Comparison of ENCODE assay signal across 15 mouse cellular contexts in the genomic region with DNA sequence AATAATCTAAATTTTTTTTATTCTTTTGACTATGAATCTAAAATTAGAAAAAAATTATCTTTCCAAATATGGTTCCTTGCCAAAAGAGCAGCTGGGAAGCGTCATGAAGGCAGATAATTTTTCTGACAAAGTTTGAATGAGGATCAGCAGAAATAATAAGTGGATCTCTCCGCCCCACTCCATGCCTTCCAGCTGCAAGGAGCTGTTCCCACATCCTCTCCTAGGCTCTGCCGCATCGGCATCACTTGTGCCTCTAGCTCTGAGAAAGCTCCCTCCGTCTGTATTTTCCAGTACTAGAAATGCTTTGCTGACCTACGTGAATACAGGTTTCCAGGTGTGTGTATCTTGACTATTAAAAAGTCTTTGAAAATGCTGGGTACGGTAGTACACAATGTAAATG.
DNase-seq lines count a peak whose midpoint lies in the region; ATAC-seq and TF ChIP-seq lines count a peak whose summit lies in the region.
"Had no signal": no experiment of that assay in that cellular context is flagged by ENCODE, and none has a peak within 500 bp of the region (broad histone marks: within the 10 kb centered on the region; RNA-seq: fewer than 3 reads in every experiment).

No protein-coding gene starts in this region.

- no peaks in the 10 kb centered on the region for H3K4me1 ChIP-seq in lung, postnatal 0 days (ENCODE audit: insufficient read depth, low read depth, low read length)
- H3K4me1 ChIP-seq in embryonic facial prominence, embryonic 10.5 days: no peaks in the 10 kb centered on the region
- H3K4me1 ChIP-seq: limb, embryonic 13.5 days had no signal

- TF ChIP-seq CTCF in brain, embryonic 14.5 days (IDR thresholded peaks at IDR 0.05; ENCODE audit: borderline replicate concordance, extremely low read depth, insufficient read depth, insufficient read length): no peak
- TF ChIP-seq CTCF in lung, postnatal 0 days (IDR thresholded peaks at IDR 0.05): no peak

- H3K4me3 ChIP-seq in lung, postnatal 0 days (ENCODE audit: low read depth, low read length): no peak overlapping the region
- no peak overlapping the region for H3K4me3 ChIP-seq in embryonic facial prominence, embryonic 10.5 days
- H3K4me3 ChIP-seq: limb, embryonic 13.5 days; myocyte had no signal

- no peaks in the 10 kb centered on the region for H3K27me3 ChIP-seq in lung, postnatal 0 days (replicated peaks; ENCODE audit: insufficient read depth, low read length)
- no peaks in the 10 kb centered on the region for H3K27me3 ChIP-seq in embryonic facial prominence, embryonic 10.5 days (replicated peaks; ENCODE audit: low read depth, poor library complexity, severe bottlenecking)
- H3K27me3 ChIP-seq: limb, embryonic 13.5 days had no signal

- H3K9ac ChIP-seq in lung, postnatal 0 days (replicated peaks; ENCODE audit: low read depth): no peak overlapping the region
- H3K9ac ChIP-seq: limb, embryonic 13.5 days had no signal

- no peaks in the 10 kb centered on the region for H3K9me3 ChIP-seq in lung, postnatal 0 days (ENCODE audit: low read length)
- no peaks in the 10 kb centered on the region for H3K9me3 ChIP-seq in embryonic facial prominence, embryonic 10.5 days
- H3K9me3 ChIP-seq: limb, embryonic 13.5 days had no signal

- 48% methylated on average over 7 of the region's 7 CpGs for whole genome bisulfite sequencing in lung, postnatal 0 days
- 77% methylated on average over 7 of the region's 7 CpGs for WGBS in embryonic facial prominence, embryonic 10.5 days

- ATAC-seq in frontal cortex, adult (ENCODE audit: low TSS enrichment): peak; percentile 78
- peak; percentile 65 for ATAC-seq in lung, postnatal 0 days
- ATAC-seq: inflammation-experienced regulatory T-cells, adult 6 months had no signal

- no peak for TF ChIP-seq EP300 in lung, postnatal 0 days (IDR thresholded peaks at IDR 0.05)

- H3K4me2 ChIP-seq in lung, postnatal 0 days (replicated peaks; ENCODE audit: low read depth, low read length): no peak overlapping the region
- H3K4me2 ChIP-seq: limb, embryonic 13.5 days had no signal

- no peak for TF ChIP-seq POLR2A in brain, embryonic 14.5 days (IDR thresholded peaks at IDR 0.05; ENCODE audit: borderline replicate concordance, extremely low read depth, insufficient read depth, insufficient read length, poor library complexity, severe bottlenecking)

- no peak overlapping the region for H3K27ac ChIP-seq in lung, postnatal 0 days (ENCODE audit: low read length)
- no peak overlapping the region for H3K27ac ChIP-seq in embryonic facial prominence, embryonic 10.5 days (replicated peaks)
- H3K27ac ChIP-seq: limb, embryonic 13.5 days had no signal

- H3K36me3 ChIP-seq in lung, postnatal 0 days (ENCODE audit: insufficient read depth, low read length): no peaks in the 10 kb centered on the region
- H3K36me3 ChIP-seq in embryonic facial prominence, embryonic 10.5 days (replicated peaks): no peaks in the 10 kb centered on the region
- H3K36me3 ChIP-seq: limb, embryonic 13.5 days had no signal

- DNase-seq in frontal cortex, postnatal 25 days (ENCODE audit: low spot score in 2 of 2): no peak
- DNase-seq in layer of hippocampus, adult 18-20 months (ENCODE audit: low spot score in 2 of 2): peak; percentile 13 to 15
- DNase-seq in layer of hippocampus, adult 11-12 months (ENCODE audit: low spot score): no peak
- DNase-seq in brain, embryonic 14.5 days (ENCODE audit: low read depth): peak; percentile 35
- peak; percentile 47 for DNase-seq in lung, postnatal 0 days (ENCODE audit: low spot score)
- no peak for DNase-seq in thymus, postnatal 14 days
- no peak for DNase-seq in embryonic facial prominence, embryonic 10.5 days (ENCODE audit: low spot score)
- DNase-seq: B cell, adult 2 months; cerebellum, adult 2 months; spleen, adult 18-20 months; thymus, postnatal 4 days had no signal

Comparison
In these comparisons a context has a peak if more than half of its experiments do, and no peak if none do; other contexts are left out.
1. DNase-seq: peak in layer of hippocampus, adult 18-20 months (2 of 2), brain, embryonic 14.5 days (single experiment) and lung, postnatal 0 days (single experiment); none in frontal cortex, postnatal 25 days (0 of 2), layer of hippocampus, adult 11-12 months (single experiment), thymus, postnatal 14 days (single experiment) and embryonic facial prominence, embryonic 10.5 days (single experiment).